Mouse (Mus musculus) hindbrain, embryonic 12.5 days (tissue): ENCODE measurements around the gene Gm9507. TPM values are rescaled to one million over a fixed set of nuclear protein-coding genes. Genes with fewer than 3 reads are reported as not detected.

Source experiments
- ATAC-seq: fragments of 200-750 bp; cut with Nextera tagmentation; 2 replicates; pipeline ENCODE4 v1.8.0; 2017; ENCODE audit warnings: moderate TSS enrichment; ENCODE audit not compliant: low FRiP score
- H3K27ac ChIP-seq: fragments of 300-500 bp; sonication (generic); 2 replicates; pipeline ENCODE4 v1.5.1; 2016; ENCODE audit warnings: mild to moderate bottlenecking
- H3K27me3 ChIP-seq: fragments of 300-500 bp; sonication (generic); 2 replicates; pipeline ENCODE4 v1.6.1; 2016; ENCODE audit warnings: mild to moderate bottlenecking
- H3K36me3 ChIP-seq: fragments of 300-500 bp; sonication (generic); 2 replicates; pipeline ENCODE4 v1.6.1; 2016; ENCODE audit warnings: mild to moderate bottlenecking
- H3K4me1 ChIP-seq: fragments of 300-500 bp; sonication (generic); 2 replicates; pipeline ENCODE4 v1.6.1; 2016
- H3K4me2 ChIP-seq: fragments of 300-500 bp; sonication (generic); replicated peaks from 2 replicates; pipeline ENCODE4 v1.6.1; 2016; ENCODE audit warnings: mild to moderate bottlenecking
- H3K4me3 ChIP-seq: fragments of 300-500 bp; sonication (generic); 2 replicates; pipeline ENCODE4 v1.5.1; 2016; ENCODE audit warnings: mild to moderate bottlenecking
- H3K9ac ChIP-seq: fragments of 300-500 bp; sonication (generic); 2 replicates; pipeline ENCODE4 v1.6.1; 2016; ENCODE audit warnings: mild to moderate bottlenecking, moderate library complexity
- H3K9me3 ChIP-seq: fragments of 300-500 bp; sonication (generic); replicated peaks from 2 replicates; pipeline ENCODE4 v1.6.1; 2016; ENCODE audit warnings: mild to moderate bottlenecking
- WGBS: fragments of 180-500 bp; shearing (Covaris S2); methylation state at CpG from one replicate; pipeline ENCODE4 v1.1.7; 2016; 5-methylcytosine and 5-hydroxymethylcytosine counted together
- polyA plus RNA-seq: library from polyadenylated mRNA; unstranded; fragments of >200 nt; fragmentation: Nextera tagmentation; extraction: Ambion mirVana; gene quantifications from 2 replicates; pipeline ENCODE4 v1.2.1, GENCODE M21; 2016

The Gm9507 gene
- polyA plus RNA-seq: not detected in 2 replicates

GRCm38 (mm10) chr10:77811743-77812142 lies at the start of gene Gm9507:
TSS of gene Gm9507 (minus strand) at chr10:77811843.
- Histone ChIP-seq H3K9me3 (no peaks in the 10 kb centered on the region), H3K27me3 (no peaks in the 10 kb centered on the region; the same call in 1 of the 2 replicates), H3K4me3 (no peak within 1 kb of the TSS), H3K9ac (no peak within 1 kb of the TSS), H3K27ac (no peak within 1 kb of the TSS), H3K4me2 (no peak within 1 kb of the TSS), H3K4me1 (no peaks in the 10 kb centered on the region), H3K36me3 (no peaks in the 10 kb centered on the region)
- no peak for ATAC-seq
- 79% methylated on average over 5 of the region's 5 CpGs for WGBS

GRCm38 (mm10) chr10:77852559-77852958 lies 40.9 kb upstream of the Gm9507 start, which contains the start of gene Gm10318:
TSS of gene Gm10318 (plus strand) at chr10:77852859.
- no peaks in the 10 kb centered on the region for H3K36me3 ChIP-seq
- H3K4me3 ChIP-seq: no peak within 1 kb of the TSS
- WGBS: 64% methylated on average over 9 of the region's 9 CpGs
- no peak within 1 kb of the TSS for H3K4me2 ChIP-seq
- ATAC-seq: no peak
- 0 out of 2 replicates have a peak, but pooled peaks cover 3% of the 10 kb centered on the region for H3K9me3 ChIP-seq
- no peaks in the 10 kb centered on the region for H3K4me1 ChIP-seq
- peak within 1 kb of the TSS; percentile 23; the same call in 1 of the 2 replicates for H3K27ac ChIP-seq
- H3K27me3 ChIP-seq: no peaks in the 10 kb centered on the region; the same call in 1 of the 2 replicates
- no peak within 1 kb of the TSS for H3K9ac ChIP-seq

- 88% methylated on average over 2 of the region's 2 CpGs for WGBS
- H3K9me3 ChIP-seq: peaks cover 25% of the 10 kb centered on the region
- H3K9ac ChIP-seq: no peak overlapping the region
- no peaks in the 10 kb centered on the region for H3K36me3 ChIP-seq
- H3K27ac ChIP-seq: no peak overlapping the region
- ATAC-seq: no peak
- H3K4me1 ChIP-seq: no peaks in the 10 kb centered on the region
- H3K4me2 ChIP-seq: no peak overlapping the region
- H3K27me3 ChIP-seq: 0 out of 2 replicates have a peak, but pooled peaks cover 3% of the 10 kb centered on the region
- H3K4me3 ChIP-seq: no peak overlapping the region
These were observed 35.9 kb upstream of the Gm9507 start for GRCm38 (mm10) chr10:77847538-77847937.

- Histone ChIP-seq H3K27ac (no peak overlapping the region), H3K9ac (no peak overlapping the region), H3K4me1 (no peaks in the 10 kb centered on the region), H3K36me3 (no peaks in the 10 kb centered on the region), H3K9me3 (peaks cover 25% of the 10 kb centered on the region), H3K27me3 (0 out of 2 replicates have a peak, but pooled peaks cover 3% of the 10 kb centered on the region), H3K4me3 (no peak overlapping the region), H3K4me2 (no peak overlapping the region)
- WGBS: 15% methylated on average over 2 of the region's 2 CpGs
- ATAC-seq: no peak
These were observed 35.3 kb upstream of the Gm9507 start for GRCm38 (mm10) chr10:77846961-77847360.

- Histone ChIP-seq H3K4me3 (no peak within 1 kb of the TSS), H3K9ac (no peak within 1 kb of the TSS), H3K4me2 (no peak within 1 kb of the TSS), H3K36me3 (no peaks in the 10 kb centered on the region), H3K4me1 (no peaks in the 10 kb centered on the region), H3K9me3 (peaks cover 25% of the 10 kb centered on the region), H3K27me3 (0 out of 2 replicates have a peak, but pooled peaks cover 3% of the 10 kb centered on the region), H3K27ac (no peak within 1 kb of the TSS)
- WGBS: 69% methylated on average over 2 of the region's 3 CpGs
- ATAC-seq: no peak
These were observed 34.9 kb upstream of the Gm9507 start, which contains the start of gene Gm36176 for GRCm38 (mm10) chr10:77846503-77846902. TSS of gene Gm36176 (plus strand) at chr10:77846803.

- Histone ChIP-seq H3K9me3 (peaks cover 16% of the 10 kb centered on the region), H3K9ac (no peak overlapping the region), H3K27me3 (no peaks in the 10 kb centered on the region), H3K4me1 (no peaks in the 10 kb centered on the region), H3K4me2 (no peak overlapping the region), H3K36me3 (no peaks in the 10 kb centered on the region), H3K4me3 (no peak overlapping the region), H3K27ac (no peak overlapping the region)
- no peak for ATAC-seq
- WGBS: 77% methylated on average over 6 of the region's 6 CpGs
These were observed 27.4 kb upstream of the Gm9507 start for GRCm38 (mm10) chr10:77839006-77839405.

- no peaks in the 10 kb centered on the region for H3K36me3 ChIP-seq
- no peak within 1 kb of the TSS for H3K9ac ChIP-seq
- WGBS: 65% methylated on average over 9 of the region's 9 CpGs
- no peak within 1 kb of the TSS for H3K4me2 ChIP-seq
- H3K4me1 ChIP-seq: no peaks in the 10 kb centered on the region
- H3K27me3 ChIP-seq: no peaks in the 10 kb centered on the region
- H3K4me3 ChIP-seq: no peak within 1 kb of the TSS
- ATAC-seq: no peak
- no peak within 1 kb of the TSS for H3K27ac ChIP-seq
- no peaks in the 10 kb centered on the region for H3K9me3 ChIP-seq
These were observed 24.0 kb upstream of the Gm9507 start, which contains the start of gene Krtap10-10 for GRCm38 (mm10) chr10:77835647-77836046. TSS of gene Krtap10-10 (plus strand) at chr10:77835947.

GRCm38 (mm10) chr10:77826951-77827350 lies 15.3 kb upstream of the Gm9507 start, which contains the start of gene Krtap10-4:
TSS of gene Krtap10-4 (minus strand) at chr10:77827095.
- WGBS: 73% methylated on average over 6 of the region's 6 CpGs
- H3K4me3 ChIP-seq: no peak within 1 kb of the TSS
- no peak within 1 kb of the TSS for H3K27ac ChIP-seq
- H3K9me3 ChIP-seq: no peaks in the 10 kb centered on the region
- no peak for ATAC-seq
- H3K4me2 ChIP-seq: no peak within 1 kb of the TSS
- no peaks in the 10 kb centered on the region for H3K4me1 ChIP-seq
- H3K9ac ChIP-seq: no peak within 1 kb of the TSS
- no peaks in the 10 kb centered on the region for H3K27me3 ChIP-seq
- H3K36me3 ChIP-seq: no peaks in the 10 kb centered on the region

GRCm38 (mm10) chr10:77819203-77819602 lies 7.6 kb upstream of the Gm9507 start:
- Histone ChIP-seq H3K4me1 (no peaks in the 10 kb centered on the region), H3K36me3 (no peaks in the 10 kb centered on the region), H3K9ac (no peak overlapping the region), H3K4me2 (no peak overlapping the region), H3K4me3 (no peak overlapping the region), H3K27ac (no peak overlapping the region), H3K9me3 (no peaks in the 10 kb centered on the region), H3K27me3 (no peaks in the 10 kb centered on the region; the same call in 1 of the 2 replicates)
- ATAC-seq: no peak
- 52% methylated on average over 4 of the region's 4 CpGs for WGBS

- Histone ChIP-seq H3K27me3 (no peaks in the 10 kb centered on the region; the same call in 1 of the 2 replicates), H3K9ac (no peak overlapping the region), H3K9me3 (no peaks in the 10 kb centered on the region), H3K4me1 (no peaks in the 10 kb centered on the region), H3K4me2 (no peak overlapping the region), H3K4me3 (no peak overlapping the region), H3K27ac (no peak overlapping the region), H3K36me3 (no peaks in the 10 kb centered on the region)
- ATAC-seq: 0 out of 2 replicates have a peak, but pooled peaks have one; percentile 35
- 96% methylated on average over 4 of the region's 4 CpGs for WGBS
These were observed 6.9 kb upstream of the Gm9507 start for GRCm38 (mm10) chr10:77818523-77818922.

GRCm38 (mm10) chr10:77815514-77815913 lies 3.9 kb upstream of the Gm9507 start:
- Histone ChIP-seq H3K27me3 (no peaks in the 10 kb centered on the region; the same call in 1 of the 2 replicates), H3K9me3 (no peaks in the 10 kb centered on the region), H3K36me3 (no peaks in the 10 kb centered on the region), H3K4me1 (no peaks in the 10 kb centered on the region), H3K4me2 (no peak overlapping the region), H3K27ac (no peak overlapping the region), H3K9ac (no peak overlapping the region), H3K4me3 (no peak overlapping the region)
- no peak for ATAC-seq
- WGBS: 40% methylated on average over 5 of the region's 5 CpGs

GRCm38 (mm10) chr10:77814382-77814781 lies 2.7 kb upstream of the Gm9507 start, which contains the start of gene Gm2696:
TSS of gene Gm2696 (plus strand) at chr10:77814682.
- H3K9me3 ChIP-seq: no peaks in the 10 kb centered on the region
- no peaks in the 10 kb centered on the region; the same call in 1 of the 2 replicates for H3K27me3 ChIP-seq
- H3K9ac ChIP-seq: no peak within 1 kb of the TSS
- no peak within 1 kb of the TSS for H3K4me3 ChIP-seq
- no peaks in the 10 kb centered on the region for H3K4me1 ChIP-seq
- 49% methylated on average over 4 of the region's 4 CpGs for WGBS
- ATAC-seq: no peak
- H3K27ac ChIP-seq: no peak within 1 kb of the TSS
- H3K4me2 ChIP-seq: no peak within 1 kb of the TSS
- no peaks in the 10 kb centered on the region for H3K36me3 ChIP-seq

GRCm38 (mm10) chr10:77804095-77804494 lies 7.5 kb downstream of the Gm9507 start:
- H3K4me3 ChIP-seq: no peak overlapping the region
- no peak overlapping the region for H3K4me2 ChIP-seq
- H3K9me3 ChIP-seq: no peaks in the 10 kb centered on the region
- H3K9ac ChIP-seq: no peak overlapping the region
- no peaks in the 10 kb centered on the region; the same call in 1 of the 2 replicates for H3K4me1 ChIP-seq
- no peaks in the 10 kb centered on the region for H3K36me3 ChIP-seq
- 80% methylated on average over 3 of the region's 3 CpGs for WGBS
- ATAC-seq: no peak
- H3K27ac ChIP-seq: no peak overlapping the region
- no peaks in the 10 kb centered on the region for H3K27me3 ChIP-seq
